Mouse (Mus musculus): ENCODE data around the gene Plekhm2.

The Plekhm2 gene

DNA sequence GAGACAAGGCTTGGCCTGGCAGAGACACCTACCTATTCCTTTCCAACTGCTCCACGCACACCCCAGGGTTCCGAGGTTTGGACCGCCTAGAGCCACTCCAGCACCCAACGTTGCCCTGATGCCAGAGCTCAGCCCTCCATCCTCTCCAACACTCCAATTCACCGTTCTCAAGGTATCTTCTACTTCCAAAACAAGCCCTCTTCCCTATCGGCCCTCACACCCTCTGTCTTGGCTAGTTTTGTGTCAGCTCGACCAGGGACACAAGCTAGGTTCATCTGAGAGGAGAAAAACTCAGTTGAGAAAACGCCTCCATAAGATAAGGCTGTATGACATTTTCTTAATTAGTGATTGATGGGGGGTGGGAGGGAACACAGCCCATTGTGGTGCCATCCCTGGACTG, at the start of gene Plekhm2:
Gene Plekhm2, minus strand, starts transcription at position 101 of the 400 bp plus-strand sequence.
- DNase-seq (ENCODE audit: low spot score): no peak

- no peak for DNase-seq (ENCODE audit: low spot score)
Observed at GRCm38 (mm10) chr4:141713598-141714142, 49.0 kb upstream of the Plekhm2 start.

DNA sequence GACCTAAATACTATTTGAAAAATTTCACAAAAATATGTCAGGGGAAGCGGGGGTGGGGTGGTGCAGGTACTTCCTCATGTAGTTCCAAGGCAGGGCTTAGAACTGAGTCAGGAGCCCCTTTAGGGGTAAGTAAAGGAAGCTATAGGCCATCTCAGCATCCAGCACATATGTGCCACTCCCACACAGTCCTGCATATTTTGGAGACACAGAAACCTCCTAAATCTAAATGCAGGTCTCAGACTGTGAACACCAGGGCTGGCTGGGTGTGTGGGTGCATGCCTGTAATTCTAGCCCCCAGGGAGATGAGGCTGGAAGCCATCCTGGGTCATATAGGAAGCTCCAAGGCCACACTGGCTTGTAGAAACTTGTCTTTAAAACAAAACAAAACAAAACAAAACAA, 46.6 kb upstream of the Plekhm2 start:
- DNase-seq (ENCODE audit: low spot score): no peak

DNA sequence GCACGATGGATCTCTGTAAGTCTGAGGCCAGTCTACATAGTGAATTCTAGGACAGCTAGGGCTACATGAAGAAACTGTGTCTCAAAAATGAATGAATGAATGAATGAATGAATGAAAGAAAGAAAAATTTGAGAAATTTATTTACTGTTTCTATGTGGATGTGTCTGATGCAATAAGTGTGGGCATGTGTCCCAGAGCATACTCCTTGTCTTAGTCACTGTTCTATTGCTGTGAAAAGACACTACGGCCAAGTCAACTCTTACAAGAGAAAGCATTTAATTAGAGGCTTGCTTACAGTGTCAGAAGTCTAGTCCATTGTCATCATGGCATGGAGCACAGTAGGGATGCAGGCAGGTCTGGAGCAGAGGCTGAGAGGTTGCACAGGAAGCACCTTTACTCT, 44.3 kb upstream of the Plekhm2 start:
- DNase-seq (ENCODE audit: low spot score): no peak

DNA sequence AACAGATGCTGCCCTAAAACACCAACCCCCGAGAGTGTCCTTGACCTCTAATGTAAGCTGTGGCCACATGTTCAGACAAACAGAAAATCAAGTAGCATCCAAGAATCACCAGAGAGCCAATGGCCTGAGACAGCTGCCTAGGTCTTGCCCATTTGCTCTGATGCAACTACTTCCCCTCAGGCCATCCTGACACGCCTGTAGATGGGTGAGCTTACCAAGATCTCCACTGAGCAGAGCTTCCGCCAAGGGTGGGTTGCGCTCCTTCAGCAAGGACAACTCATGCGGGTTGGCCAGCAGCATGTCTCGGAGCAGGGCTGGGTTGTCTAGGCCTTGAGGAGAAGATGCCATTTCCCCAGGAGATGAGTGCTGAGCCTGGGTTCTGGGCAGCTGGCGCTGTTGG, 43.3 kb upstream of the Plekhm2 start:
- DNase-seq (ENCODE audit: low spot score): no peak

GRCm38 (mm10) chr4:141705331-141705730, 40.6 kb upstream of the Plekhm2 start:
- peak; percentile 48 for DNase-seq (ENCODE audit: low spot score)

DNA sequence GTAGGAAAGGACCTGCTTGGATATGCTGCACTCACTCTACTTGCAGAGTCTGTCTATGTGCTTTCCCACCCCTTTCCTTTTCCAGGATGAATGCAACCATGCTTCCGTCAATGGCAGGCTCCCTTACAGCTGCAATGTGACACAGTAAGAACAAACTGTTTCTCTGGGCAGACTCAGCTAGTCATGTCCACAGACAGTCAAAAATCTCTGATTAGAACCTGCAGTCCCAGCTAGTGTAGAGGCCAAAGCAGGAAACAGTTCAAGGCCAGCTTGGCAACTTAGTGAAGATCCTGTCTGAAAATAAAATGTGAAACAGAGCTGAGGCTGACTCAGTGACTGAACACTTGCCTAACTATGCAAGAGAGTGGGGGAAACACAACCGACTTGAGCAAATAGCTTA, 39.9 kb upstream of the Plekhm2 start:
- DNase-seq (ENCODE audit: low spot score): no peak

- DNase-seq (ENCODE audit: low spot score): no peak
Observed at GRCm38 (mm10) chr4:141694719-141695118, 30.0 kb upstream of the Plekhm2 start.

DNA sequence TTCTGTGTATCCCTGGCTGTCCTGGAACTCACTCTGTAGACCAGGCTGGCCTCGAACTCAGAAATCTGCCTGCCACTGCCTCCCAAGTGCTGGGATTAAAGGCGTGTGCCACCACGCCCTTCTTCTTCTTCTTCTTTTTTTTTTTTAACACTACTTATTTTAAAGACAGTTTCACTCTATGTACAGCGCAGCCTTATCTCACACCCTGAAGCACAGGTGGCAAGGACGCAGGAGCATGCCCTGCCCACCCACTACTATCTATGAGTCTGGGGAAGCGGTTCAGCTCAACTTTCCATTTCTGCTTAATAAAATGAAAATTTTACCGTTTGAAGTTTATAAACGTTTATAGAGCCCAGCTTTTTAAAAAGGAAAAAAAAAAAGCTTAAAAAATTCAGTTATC, 23.8 kb upstream of the Plekhm2 start:
- no peak for DNase-seq (ENCODE audit: low spot score)

GRCm38 (mm10) chr4:141686525-141686924, 21.8 kb upstream of the Plekhm2 start:
- no peak for DNase-seq (ENCODE audit: low spot score)

DNA sequence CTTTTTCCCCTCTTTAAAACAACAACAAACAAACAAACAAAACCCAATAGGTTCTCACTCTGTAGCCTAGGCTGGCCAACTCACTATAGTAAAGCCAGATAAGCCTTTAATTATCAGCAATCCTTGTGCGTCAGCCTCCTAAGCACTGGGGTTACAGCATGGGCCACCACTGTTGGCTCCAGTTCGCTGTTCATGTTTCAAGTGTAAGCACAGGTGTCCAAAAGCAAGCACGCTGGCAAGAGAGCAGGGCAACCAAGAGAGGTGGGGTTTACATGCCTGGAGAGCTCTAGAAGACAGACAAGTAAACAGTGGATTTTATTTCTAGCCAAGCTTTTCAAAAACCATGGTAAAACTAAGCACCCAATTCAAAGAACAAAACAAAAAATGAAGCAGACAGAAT, 21.4 kb upstream of the Plekhm2 start:
- no peak for DNase-seq (ENCODE audit: low spot score)

DNA sequence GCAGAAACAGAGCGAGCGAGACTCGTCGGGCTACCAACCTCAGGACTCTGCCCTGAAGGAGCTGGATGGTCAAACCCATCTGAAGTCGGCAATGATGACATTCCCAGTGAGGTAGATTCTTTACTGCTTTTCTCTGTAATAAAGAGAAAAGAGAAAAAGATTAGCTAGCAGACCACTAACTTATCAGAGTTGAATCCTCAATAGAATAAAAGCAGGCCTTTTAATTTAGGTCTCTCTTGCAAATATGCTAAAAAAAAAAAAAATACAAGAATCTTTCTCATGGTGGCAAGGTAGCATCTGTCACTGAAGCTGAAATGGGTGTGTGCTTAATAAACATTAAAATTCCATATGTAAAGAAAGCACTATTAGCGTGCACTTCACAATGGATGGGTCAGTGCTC, 20.8 kb upstream of the Plekhm2 start, which contains the start of gene Rsc1a1:
Gene Rsc1a1, minus strand, starts transcription at position 101 of the 400 bp plus-strand sequence.
- DNase-seq (ENCODE audit: low spot score): no peak

- DNase-seq (ENCODE audit: low spot score): peak; percentile 71
Observed at GRCm38 (mm10) chr4:141682706-141683230, 18.1 kb upstream of the Plekhm2 start.

GRCm38 (mm10) chr4:141681767-141682166, 17.1 kb upstream of the Plekhm2 start:
- no peak for DNase-seq (ENCODE audit: low spot score)

DNA sequence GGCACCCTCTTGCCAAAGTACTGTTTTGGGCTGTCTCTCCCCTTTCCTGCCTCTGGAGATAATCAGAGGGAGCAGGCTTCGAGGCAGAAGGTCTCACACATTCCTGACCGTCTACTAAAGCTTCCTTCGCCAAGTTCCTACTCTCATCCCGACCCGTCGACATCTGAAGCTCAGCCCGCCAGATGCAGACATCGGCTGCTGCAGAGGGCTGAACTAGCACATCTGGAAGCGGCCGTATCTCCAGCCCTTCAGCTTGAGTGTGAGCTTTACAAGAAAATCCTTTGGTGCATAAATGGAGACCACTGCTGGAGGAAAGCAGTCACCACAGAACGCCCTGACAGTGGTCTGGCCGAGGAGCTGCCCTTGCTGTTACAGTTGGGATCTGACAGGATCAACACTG, 16.2 kb upstream of the Plekhm2 start:
- no peak for DNase-seq (ENCODE audit: low spot score)

- no peak for DNase-seq (ENCODE audit: low spot score)
Observed at GRCm38 (mm10) chr4:141679016-141679415, 14.3 kb upstream of the Plekhm2 start.

DNA sequence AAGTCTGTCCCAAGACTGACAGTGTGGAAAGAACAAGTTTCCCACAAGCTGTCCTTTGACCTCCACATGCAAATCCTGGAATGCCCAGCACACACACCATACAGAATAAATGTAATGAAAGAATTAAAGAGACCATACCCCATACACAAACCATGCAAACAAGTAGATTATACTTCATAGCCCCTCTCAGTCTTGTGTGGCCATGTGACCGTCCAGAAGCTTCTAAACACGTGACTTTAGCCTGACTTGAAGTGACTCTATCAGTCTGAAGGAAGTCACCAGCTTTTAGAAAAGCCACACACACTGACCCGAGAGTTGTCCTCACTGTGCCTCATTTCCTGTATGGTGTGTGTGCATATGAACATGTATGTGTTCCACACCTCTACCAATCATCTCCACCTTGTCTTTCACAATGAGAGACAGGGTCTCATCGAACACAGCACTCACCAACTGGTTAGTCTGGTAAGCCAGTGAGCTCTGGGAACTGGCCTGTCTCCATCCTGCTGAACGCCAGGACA, 11.8 kb upstream of the Plekhm2 start:
- DNase-seq (ENCODE audit: low spot score): no peak

DNA sequence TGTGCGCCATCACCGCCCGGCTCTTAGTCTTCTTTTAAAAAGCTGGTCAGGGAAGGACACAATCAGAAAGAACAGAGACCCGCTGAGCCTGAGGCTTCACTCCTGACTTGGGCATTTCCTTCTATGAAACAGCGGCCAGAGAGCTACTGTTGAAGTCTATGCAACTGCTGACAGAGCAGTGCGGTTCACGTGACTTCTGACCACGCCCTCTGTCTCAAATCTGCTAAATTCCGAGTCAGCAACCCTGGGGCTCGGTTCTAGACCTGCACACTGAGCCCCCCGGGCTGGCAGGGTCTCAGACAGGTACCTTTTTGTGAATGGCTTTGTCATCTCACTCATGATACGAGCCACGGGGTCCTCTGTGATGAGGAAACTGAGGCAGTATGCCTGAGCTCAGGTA, 7.6 kb upstream of the Plekhm2 start:
- DNase-seq (ENCODE audit: low spot score): no peak

DNA sequence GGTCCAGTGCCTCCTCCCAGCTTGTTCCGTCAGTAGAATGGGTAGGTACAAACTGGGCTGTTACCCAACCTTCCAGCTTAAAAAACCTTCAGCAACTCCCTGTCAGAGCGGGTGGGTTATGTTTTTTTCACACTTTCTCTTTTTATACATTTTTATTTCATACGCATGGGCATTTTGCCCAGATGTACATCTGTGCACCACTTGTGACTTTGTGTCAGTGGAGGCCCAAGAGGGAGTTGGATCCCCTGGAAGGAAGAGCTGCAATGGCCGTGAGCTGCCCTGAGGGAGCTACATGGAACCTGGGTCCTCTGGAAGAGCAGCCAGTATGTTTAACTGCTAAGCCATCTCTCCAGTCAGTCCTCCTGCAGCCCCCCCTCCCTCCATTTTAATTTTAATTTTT, 6.7 kb upstream of the Plekhm2 start:
- DNase-seq (ENCODE audit: low spot score): no peak

- no peak for DNase-seq (ENCODE audit: low spot score)
Observed at GRCm38 (mm10) chr4:141669898-141670712, 5.4 kb upstream of the Plekhm2 start.

DNA sequence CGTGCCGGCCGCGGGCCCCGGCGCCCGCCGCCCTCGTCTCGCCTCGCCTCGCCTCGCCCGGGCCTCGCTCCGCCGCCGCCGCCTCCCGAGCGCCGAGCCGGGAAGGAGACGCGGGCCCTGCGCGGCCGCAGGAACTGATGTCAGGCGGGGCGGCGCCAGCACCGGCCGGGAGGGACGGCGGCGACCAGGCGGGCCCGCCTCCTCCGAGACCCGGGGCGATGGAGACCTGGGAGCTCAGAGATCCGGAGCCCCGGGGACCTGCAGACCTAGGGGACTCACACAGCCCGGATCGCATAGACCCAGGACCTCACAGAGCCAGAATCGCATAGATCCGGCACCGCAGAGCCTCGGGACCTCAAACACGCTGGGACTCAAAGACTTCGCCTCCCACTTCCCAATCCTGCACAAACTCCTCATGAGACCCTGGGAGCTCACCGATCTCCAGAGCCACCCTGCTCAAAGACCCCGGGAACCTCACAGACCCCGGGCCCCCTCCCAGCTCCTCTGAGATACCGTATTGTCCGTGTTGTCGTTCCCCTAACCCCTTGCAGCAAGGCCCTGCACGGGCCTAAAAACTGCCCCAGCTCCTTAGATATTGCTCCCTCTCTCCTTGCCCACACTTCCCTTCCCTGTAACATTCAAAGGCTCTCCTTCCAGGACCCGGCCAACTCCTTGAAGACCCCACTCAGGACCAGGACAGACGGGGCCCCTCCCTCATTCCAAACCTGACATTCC, 521 bp downstream of the Plekhm2 start:
- peak; percentile 81 for DNase-seq (ENCODE audit: low spot score)

GRCm38 (mm10) chr4:141663122-141663931, 1.4 kb downstream of the Plekhm2 start:
- peak; percentile 59 for DNase-seq (ENCODE audit: low spot score)

Data from testis, postnatal 10 days (tissue).